Mouse (Mus musculus) bone marrow, adult 2 months (tissue): ENCODE results near the gene Slc38a10.

Experiments
- CTCF ChIP-seq: fragments of 200-500 bp; IDR thresholded peaks from 2 replicates; pipeline ENCODE4 v1.5.1; 2011; ENCODE audit warnings: low read length, control low read depth; ENCODE audit not compliant: control insufficient read depth, insufficient read depth
- POLR2A ChIP-seq: fragments of 200-500 bp; IDR thresholded peaks from 2 replicates; pipeline ENCODE4 v1.6.1; 2011; ENCODE audit warnings: low read depth, mild to moderate bottlenecking, control low read depth, low read length, borderline replicate concordance; ENCODE audit not compliant: control insufficient read depth

DNA sequence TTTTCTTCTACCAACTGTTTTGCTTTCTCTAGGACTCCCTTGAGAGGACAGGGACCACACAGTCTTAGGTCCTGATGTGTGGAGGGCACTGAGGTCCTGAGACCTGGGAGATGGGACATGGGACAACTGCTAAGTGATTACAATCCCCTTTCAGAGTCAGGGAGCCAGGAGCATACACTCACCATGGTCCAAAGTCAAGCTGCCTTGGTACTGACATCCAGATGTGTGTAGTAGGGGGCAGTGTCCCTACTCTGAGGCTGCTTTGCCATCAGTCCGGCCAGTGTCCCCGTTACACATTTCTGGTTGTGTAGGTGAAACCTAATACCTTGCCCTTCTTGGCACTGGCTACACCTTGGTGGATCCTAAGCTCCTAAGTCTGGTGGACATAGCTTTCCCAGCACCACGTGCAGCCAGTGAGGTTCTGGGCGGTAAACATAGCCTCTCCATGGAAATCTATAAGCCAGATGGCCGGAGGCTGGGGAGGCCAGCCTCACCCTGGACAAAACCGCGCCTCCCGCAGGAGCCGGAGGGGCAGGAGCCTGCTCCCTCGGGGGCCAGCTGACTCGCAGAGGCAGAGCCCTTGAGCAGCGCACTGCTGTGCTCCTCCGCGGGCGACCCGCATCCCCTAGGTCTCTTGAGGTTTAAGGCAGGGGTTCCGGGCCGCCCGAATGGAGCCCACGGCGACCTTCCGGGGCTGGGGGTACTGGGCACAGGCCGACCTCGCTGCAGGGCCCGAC is 65.1 kb downstream of the Slc38a10 start:
- TF ChIP-seq POLR2A, result no peak
- no peak for TF ChIP-seq CTCF
